Mouse (Mus musculus): ENCODE data around the gene Lpcat2b.
"Not testable (repeated sequence)": the region's sequence is repeated elsewhere in the genome, so short reads cannot be mapped to it uniquely, and the experiment has no call there.

Lpcat2b gene

DNA sequence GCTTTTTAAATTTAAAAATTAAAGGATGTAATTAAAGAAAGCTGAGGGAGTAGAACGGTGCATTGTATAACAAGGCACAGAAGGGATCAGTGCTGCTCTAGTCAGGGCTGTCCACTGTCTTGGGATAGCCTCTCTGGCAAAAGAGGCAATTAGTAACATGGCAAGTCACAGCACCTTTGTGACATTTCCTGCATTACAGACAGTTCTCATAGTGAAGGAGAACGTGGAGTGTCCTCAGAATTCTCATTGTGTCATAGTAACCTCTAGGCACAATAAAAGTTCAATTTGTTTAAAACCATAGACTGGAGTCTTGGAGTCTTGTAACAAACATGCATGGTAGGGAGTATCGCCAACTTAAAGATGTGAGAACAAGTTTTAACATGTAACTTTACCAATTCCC, at the start of gene Lpcat2b:
TSS of gene Lpcat2b (plus strand) at position 301 of the 400 bp plus-strand sequence.
- no peak for DNase-seq (ENCODE audit: low spot score)

DNA sequence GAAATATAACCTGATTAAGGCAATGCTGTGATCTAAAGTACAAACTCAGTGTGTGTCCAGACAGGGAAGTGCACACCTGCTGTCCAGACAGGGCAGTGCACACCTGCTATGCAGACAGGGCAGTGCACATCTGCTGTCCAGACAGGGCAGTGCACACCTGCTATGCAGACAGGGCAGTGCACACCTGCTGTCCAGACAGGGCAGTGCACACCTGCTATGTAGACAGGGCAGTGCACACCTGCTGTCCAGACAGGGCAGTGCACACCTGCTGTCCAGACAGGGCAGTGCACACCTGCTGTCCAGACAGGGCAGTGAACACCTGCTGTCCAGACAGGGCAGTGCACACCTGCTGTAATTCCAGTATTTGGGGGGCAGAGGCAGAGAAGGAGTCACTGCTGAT, 44.9 kb upstream of the Lpcat2b start:
- DNase-seq (ENCODE audit: low spot score): not testable (repeated sequence)

DNA sequence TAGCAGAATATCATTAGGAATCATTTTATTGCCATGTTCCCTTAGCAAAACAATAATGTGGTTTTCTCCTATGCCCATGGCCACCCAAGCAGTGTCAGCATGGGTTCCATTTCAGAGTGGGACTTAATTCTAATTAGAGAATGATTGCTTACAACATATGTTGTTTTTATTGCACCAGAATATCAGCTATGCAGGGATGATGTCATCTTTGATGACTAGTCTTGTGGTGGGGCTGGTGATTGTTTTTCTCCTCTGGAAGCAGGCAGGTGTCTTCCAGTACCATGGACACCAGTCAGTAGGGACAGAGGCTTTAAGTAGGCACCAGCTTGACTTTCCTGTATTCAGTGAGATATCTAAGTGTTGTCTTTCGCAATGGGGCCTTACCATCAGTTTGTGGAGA, 43.6 kb upstream of the Lpcat2b start:
- DNase-seq (ENCODE audit: low spot score): peak; percentile 41

DNA sequence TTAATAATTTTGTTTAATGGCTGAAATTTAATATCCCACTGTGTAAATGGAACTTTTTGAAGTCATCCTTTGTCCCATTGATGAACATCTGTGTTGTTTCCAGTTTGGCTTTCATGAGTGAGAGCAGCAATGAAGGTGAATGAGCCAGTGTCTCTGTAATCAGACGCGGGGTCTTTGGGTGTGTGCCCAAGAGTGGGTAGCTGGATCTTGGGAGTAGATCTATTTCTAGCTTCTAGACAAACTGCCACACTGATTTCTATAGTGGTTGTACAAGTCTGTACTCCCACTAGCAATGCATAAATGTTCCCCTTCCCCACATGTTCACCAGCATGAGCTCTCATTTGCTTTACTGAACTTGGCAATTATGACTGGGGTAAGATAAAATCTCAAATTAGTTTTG, 42.0 kb upstream of the Lpcat2b start:
- no peak for DNase-seq (ENCODE audit: low spot score)

DNA sequence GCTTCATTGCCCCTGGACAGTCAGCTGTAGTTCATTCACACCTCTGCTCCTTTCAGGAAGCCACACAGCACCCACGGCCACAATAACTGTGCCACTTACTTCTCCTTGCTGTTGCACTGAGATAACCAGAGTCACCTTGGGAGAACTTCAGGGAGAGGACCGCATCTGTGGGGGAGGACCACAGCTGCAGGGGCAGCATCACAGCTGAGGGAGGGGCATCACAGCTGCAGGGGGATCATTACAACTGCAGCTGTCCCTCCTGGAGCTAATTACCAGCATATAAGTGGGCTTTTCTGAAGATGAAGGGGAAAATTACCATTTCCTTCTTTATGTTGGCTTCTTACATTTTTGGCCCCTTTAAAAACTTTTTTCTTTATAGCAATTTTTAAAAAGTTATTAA, 36.9 kb upstream of the Lpcat2b start:
- DNase-seq (ENCODE audit: low spot score): no peak

DNA sequence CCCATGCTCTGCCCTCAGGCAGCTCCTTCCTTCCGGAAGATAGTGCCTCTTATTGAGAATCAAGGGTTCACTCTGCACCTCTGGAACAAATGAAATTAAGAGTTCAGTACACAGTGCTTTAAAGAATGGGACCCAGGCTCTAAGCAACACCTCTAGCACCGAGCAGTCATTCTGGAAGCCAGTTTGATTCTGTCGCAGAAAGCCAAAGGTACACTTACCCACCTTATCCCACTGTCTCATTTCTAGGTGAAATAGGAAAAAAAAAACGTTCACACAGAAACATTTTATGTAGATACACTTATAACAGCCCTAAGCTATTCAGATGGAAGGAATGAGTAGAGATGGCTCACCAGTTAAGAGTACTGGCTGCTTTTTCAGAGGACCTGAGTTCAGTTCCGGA, 28.9 kb upstream of the Lpcat2b start, which contains the start of gene Ephx4:
TSS of gene Ephx4 (plus strand) at position 301 of the 400 bp plus-strand sequence.
- no peak for DNase-seq (ENCODE audit: low spot score)

DNA sequence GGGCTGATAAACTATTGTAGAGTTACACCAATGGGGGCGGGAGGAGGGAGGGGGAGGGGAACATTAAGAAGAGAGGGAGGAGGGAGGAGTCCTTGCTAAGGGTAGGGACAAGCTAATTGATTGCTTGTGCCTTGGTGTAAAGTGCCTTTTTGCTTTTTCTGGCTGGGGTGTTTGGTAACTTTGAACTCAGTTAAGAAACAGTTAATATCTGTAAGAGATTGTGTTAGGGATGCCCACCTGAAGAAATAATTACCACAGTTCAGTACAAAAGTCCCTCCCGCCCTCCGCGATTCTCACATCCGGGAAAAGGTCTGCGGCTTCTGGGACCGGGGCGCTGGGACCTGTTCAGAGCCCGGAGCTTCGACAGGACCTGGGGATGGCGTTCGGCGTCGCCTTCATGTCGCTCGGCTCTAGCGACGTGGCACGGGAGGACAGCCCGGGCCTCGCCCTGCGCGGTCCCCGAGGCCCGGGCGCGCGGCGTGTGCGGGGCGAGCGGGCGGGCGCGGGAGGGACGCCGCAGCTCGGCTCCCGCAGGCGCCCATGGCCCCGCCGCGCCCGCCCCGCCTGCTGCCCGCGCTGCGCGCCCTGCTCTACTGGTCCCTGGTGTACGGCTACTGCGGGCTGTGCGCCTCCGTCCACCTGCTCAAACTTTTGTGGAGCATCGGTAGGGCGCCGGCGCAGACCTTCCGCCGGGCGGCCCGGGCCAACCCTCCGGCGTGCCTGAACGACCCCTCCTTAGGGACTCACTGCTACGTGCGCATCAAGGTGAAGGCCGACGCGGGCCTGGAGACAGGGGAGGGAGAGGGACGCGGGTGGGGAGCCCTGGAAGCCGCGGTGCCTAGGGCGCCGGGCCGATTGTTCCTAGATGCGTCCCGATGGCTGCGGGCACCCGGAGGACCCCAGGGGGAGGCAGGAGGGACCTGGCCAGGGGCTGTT, 28.1 kb upstream of the Lpcat2b start:
- no peak for DNase-seq (ENCODE audit: low spot score)

DNA sequence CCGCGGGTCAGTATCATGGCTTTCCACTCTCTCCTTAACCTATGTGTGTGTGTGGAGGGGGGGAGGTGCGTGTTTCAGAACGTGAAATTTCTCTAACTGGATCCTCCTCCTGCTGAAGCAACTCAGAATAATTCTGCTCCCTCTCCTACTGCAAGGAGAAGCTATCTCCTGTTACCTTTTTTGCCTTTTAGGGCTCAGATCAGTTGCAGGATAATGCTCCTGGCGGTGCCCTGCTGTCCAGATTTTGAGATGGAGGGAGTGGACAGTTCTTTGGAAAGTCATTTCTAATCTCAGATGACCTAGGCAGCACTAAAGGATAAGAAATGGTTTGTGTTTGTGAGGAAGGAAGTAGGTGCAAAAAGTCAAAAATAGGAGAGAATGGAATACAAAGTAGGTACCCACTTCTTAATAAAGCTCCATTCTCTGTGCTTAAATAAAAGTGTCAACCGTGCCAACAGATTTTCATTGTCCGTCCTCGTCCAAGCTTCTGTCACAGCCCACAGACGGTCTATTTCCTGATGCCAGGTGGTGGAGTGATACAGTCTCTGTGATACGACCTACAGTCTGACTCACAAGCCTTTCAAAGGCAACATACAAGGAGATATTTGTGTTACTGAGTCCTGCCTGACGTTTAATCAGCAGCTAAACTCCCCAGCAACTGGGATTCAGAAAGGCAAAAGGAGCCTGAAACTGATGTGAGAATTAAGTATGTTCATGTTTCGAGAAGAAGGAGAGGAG, 27.2 kb upstream of the Lpcat2b start:
- no peak for DNase-seq (ENCODE audit: low spot score)

DNA sequence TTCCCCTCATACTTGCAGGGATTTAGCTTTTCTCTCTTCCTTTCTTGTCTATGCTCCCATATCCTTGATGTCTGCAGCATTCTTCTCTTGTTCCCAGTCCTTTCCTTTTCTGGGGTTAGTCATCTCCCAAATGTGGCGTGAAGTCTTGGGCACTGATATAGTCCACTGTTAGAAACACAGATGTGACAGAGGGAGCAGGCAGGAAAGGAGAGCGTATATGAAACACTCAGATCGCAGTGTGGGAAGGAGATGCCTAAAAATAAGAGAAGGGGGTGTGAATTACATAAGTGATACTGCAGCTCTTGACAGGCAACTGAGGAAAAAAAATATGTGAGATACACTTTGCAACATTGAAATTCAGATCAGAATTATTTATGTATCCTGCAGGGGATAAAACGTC, 26.0 kb upstream of the Lpcat2b start:
- no peak for DNase-seq (ENCODE audit: low spot score)

DNA sequence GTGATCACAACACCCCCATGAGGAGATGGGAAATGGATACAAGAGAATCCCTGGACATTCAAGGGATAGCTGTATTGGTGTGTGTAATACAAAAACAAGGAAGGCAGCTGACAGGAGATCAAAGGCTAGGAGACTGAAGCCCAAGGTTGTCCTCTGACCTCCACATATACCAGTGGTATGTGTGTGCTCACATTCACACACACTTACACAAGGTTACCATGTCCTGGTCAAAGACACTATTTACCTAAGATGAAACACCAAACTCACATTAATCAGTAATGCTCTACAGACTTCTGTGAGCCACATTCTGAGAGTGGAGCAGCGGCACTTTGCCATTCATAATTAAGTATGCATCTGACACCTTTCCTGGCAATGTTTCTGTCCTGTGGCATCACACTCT, 21.0 kb upstream of the Lpcat2b start:
- DNase-seq (ENCODE audit: low spot score): no peak

DNA sequence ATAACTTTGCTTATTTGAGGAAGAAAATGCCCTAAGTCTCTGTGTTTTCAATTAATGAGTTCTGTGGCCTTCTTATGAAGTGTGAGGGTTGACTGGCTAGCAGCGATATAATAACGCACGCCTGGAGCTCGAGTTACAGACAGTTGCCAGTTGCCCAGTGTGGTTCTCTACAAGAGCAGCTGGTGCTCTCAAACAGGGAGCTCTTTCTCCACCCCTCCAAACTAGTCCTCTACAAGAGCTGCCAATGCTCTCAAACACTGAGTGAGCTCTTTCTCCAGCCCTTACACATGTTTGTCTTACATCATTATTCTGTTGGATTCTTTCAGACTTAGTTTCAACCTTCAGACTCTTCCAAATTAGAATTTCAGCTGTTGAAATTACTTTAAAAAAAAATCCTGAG, 20.0 kb upstream of the Lpcat2b start:
- DNase-seq (ENCODE audit: low spot score): peak; percentile 18

DNA sequence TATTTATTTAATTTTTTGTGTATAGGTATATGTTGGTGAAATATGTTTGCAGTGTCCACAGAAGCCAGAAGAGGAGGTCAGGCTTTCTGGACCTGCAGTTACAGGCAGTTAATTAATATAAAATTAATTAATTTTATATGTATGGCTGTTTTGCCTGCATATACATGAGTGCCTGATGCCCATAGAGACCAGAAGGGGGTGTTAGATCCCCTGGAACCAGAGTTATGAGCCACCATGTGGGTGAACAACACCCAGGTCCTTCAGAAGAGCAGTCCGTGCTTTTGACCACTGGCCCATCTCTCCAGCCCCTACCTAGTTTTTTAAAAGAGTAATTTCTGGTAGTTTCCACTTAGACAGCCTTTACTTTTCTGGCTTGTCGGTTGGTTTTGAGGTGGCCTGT, 19.1 kb upstream of the Lpcat2b start:
- no peak for DNase-seq (ENCODE audit: low spot score)

DNA sequence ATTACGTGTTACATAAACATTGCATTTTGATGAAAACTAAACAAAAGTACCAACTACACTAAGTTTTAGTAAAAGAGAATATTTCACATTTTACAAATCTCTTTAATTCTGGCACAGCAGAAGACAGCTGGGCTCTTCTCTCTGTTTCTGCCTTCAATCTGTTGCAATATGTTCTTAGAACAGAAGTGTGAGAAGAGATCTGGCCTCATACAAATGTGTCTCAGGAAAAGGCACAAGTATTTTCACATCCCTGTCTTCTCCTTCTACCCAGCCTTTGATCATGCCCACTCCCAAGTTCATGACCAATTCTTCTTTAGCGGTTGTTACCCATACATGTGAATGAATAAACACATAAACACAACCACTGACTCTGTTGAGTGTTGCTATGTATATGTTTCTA, 16.3 kb upstream of the Lpcat2b start:
- DNase-seq (ENCODE audit: low spot score): no peak

DNA sequence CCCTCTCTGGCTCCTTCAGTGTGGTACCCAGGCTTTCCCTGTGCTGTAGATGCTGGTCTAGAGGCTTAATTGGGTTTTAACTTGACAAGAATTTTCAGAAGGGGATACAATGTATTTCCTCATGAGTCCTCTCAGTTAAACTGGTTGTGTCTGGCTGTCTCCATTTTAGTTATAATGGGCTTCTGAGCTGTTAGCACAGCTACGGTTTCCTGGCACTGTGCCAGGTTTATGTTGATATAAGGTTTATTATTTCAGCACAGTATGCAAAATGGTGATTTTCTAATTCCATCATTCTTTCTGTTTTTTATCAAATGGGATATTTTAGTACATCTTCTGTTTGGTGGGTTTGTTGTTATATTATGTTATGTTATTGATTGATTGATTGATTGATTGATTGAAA, 9.7 kb upstream of the Lpcat2b start:
- no peak for DNase-seq (ENCODE audit: low spot score)

DNA sequence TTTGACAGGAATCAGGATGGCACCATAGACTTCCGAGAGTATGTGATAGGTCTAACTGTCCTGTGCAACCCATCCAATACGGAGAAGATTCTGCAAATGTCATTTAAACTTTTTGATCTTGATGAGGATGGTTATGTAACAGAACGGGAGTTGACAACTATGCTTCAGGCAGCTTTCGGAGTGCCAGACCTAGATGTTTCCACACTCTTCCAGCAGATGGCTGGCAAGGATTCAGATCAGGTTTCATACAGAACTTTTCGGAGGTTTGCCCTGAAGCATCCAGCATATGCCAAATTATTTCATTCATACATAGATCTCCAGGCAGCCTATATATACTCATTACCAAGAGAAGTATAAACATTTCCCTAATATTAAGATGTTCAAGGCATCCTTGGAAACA, 2.7 kb downstream of the Lpcat2b start:
- DNase-seq (ENCODE audit: low spot score): no peak

DNA sequence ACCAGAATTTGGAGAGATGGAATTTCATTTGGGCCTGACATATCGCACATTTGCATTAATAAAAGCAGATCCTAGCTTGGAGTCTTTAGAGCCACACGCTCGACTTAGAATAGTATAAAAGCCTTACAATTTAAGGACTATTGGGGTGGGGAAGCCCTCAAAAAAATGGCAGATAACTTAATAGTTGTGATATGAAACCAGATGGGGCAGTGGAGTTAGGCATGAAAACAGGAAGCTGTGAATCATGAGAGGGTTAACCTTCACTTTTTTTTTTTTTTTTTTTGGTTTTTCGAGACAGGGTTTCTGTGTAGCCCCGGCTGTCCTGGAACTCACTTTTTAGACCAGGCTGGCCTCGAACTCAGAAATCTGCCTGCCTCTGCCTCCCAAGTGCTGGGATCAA, 4.8 kb downstream of the Lpcat2b start:
- no peak for DNase-seq (ENCODE audit: low spot score)

DNA sequence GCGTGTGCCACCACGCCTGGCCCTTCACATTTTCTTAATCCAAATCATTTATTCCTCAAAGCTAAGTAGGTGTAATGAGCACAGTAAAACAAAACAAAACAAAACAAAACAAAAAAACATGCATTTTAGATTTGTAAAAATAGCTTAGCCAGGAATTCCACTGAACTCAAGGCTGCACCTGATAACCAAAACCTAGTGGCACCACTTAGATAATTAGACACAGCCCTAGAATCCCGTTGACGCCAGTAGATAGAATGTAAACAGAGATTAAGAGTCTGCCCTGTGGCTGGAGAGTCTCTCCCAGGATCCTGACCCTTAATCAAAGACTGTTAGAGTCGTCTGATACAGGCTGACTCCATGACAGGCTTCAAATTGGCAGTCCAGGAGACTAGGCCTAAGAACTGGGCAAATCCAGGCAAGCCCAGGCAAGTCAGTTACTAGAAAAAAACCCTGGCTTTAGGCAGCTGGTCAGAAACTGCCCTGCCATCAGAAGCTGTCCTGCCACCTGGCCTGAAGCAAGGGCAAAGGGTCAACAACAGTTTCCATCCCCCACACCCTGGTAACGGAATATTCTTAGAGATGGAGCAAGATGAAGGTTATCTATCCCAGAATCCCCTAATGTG, 5.3 kb downstream of the Lpcat2b start:
- DNase-seq (ENCODE audit: low spot score): peak; percentile 17

DNA sequence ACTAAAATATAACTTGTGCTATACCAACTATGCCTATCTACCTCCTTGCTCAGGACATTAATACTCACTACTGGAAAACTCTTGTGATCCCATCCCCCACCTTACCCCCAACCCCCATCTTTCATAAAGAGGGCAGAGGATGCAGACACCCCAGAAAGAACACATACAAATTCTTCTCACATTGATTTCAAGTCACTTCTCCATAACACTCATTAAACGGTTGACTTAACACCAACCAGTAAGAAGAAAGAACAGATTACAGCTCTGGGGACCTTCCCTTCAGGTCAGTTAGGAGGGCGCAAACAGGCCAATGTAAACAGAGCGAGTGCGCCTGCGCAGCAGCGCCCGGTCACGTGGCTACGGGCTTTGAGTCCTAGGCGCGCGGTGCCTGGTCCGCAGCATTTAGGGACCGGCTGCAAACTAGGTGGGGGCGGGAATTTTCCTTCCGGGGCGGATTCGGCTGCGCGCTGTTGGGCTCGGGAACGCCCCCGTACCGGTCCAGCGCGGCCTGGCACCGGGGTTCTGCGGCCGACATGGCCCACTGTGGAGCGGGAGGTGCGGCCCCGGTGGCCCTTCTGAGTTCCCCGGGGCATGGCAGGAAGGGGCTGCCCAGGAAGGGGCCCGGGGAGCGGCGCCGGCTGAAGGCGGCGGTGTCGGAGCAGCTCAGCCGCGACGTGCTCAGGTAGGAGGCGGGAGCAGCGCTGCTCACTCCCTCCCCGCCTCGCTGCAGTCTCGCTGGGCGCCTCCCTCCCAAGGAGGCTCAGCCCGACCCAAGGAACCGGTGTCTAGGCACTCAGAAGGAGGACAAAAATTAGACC, 6.3 kb downstream of the Lpcat2b start, which contains the start of gene Btbd8:
TSS of gene Btbd8 (plus strand) at position 534 of the 818 bp plus-strand sequence.
- DNase-seq (ENCODE audit: low spot score): peak; percentile 96

DNA sequence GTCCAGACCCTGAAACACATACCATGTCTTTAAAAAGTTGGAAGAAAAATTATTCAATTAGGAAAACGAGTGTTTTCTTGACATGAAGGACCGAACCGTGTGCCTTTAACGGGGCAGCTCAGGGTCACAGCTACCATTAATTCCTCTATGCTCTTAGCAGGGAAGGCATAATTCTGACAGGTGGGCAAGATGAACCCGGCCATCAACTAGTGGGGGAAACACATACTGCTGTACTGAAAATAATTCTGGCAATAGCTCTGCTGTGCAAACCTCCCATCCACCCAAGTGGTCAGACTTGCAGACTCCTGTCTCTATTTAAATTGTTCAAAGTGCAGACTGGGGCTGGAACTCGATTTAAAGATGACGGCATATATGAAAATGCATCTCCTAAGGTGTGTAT, 7.0 kb downstream of the Lpcat2b start:
- no peak for DNase-seq (ENCODE audit: low spot score)

DNA sequence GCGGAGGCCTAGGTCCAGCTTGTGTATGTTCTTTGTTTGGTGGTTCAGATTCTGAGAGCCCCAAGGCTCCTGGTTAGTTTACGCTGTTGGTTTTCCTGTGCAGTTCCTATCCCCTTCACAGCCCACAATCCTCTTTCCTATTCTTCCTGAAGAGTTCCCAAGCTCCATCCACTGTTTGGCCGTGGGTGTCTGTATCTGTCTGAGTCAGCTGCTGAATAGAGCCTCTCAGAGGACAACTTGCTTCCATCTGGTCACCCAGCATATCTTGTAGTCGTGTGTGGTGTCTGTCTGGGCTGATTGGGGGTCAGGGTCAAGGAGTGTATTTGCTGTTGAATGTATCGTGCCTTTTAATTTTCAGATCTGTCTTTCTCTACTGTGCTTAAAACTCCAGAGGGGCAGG, 10.5 kb downstream of the Lpcat2b start:
- DNase-seq (ENCODE audit: low spot score): peak; percentile 12

DNA sequence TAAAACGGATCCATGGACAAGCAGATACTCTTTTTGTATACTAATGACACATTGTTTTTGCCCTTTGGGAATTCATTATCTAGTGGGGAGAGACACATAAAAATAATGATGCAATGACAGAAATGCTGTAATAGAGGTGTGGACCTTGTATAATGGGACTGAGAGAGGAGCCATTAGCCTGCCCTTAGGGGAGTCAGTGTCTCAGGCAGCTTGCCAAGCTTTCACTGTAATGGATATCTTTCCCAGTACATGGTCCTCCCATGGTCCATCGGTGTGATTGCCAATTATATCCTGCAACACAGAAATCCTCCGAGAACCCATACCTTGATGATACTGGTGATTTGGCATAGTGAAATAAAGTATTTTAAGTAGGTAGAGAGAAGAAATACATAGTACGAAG, 12.9 kb downstream of the Lpcat2b start:
- DNase-seq (ENCODE audit: low spot score): no peak

DNA sequence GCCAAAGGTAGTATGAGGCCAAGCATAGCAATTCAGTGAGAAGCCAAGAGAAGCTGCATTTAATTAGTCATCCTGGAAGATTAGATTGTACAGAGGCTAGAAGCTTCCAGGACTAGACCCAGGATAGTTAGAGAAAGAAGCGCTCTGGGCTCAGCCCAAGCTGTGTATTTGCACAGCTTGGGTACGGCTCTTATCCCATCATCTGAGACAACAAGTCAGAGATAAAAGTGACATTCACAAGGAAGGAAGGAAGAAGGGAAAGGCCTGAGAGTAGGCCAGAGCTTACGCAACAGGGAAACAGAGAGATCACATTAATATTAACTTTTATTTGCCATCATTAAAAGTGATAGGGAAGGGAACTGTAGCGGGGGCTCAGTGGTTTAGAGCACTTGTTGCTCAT, 16.6 kb downstream of the Lpcat2b start:
- DNase-seq (ENCODE audit: low spot score): no peak

Measured in adipocyte (in vitro differentiated cells).